Mouse (Mus musculus) left cerebral cortex, adult 6 months (tissue): ENCODE measurements around the gene Dek. TPM values are rescaled to one million over a fixed set of nuclear protein-coding genes. Genes with fewer than 3 reads are reported as not detected.

Experiments
- long read RNA-seq, 2 experiments: library from polyadenylated mRNA; unstranded; transcript quantifications; one replicate each; pipeline ENCODE4 v2.0.0; 2019 to 2020
- polyA plus RNA-seq: library from polyadenylated mRNA; unstranded; fragments of <200 nt; fragmentation: Nextera tagmentation; gene quantifications from 2 replicates; pipeline ENCODE4 v1.2.3, GENCODE M21; 2021

Dek gene
- 81.0 and 93.3 TPM in 2 replicates for polyA plus RNA-seq
- long read RNA-seq, experiment 1, transcript Dek-201 (11 exons, 2,556 nt) = major isoform, 35 of 60 reads
- long read RNA-seq, experiment 1, partial matches to known transcripts = 15 of 60 reads
- long read RNA-seq, experiment 1, other reads (novel, unspliced or antisense) = 7 of 60 reads
- long read RNA-seq, experiment 2, transcript Dek-206 (2 exons, 468 nt) = major isoform, 5 of 75 reads
- long read RNA-seq, experiment 2, partial matches to known transcripts = 43 of 75 reads
- long read RNA-seq, experiment 2, other reads (novel, unspliced or antisense) = 18 of 75 reads

GRCm38 (mm10) chr13:47105711-47106579 lies at the start of gene Dek:
Gene Dek, minus strand, starts transcription at chr13:47106201.

GRCm38 (mm10) chr13:47122537-47123430 lies 16.8 kb upstream of the Dek start, which contains the start of gene Rnf144b:
Gene Rnf144b, plus strand, starts transcription at chr13:47122656.

GRCm38 (mm10) chr13:47044617-47044947 lies 61.4 kb downstream of the Dek start, which contains the start of gene Tpmt:
Gene Tpmt, minus strand, starts transcription at chr13:47044737.

GRCm38 (mm10) chr13:47043030-47043680 lies 62.8 kb downstream of the Dek start, which contains the start of gene Kdm1b:
Gene Kdm1b, plus strand, starts transcription at chr13:47043499.

Other genes starting within 250 kb of the Dek start
- 3.7 and 5.2 TPM in 2 replicates for gene Kif13a, start 176.3 kb downstream of the Dek start, polyA plus RNA-seq
- 12.4 and 15.4 TPM in 2 replicates for gene Nhlrc1, start 91.4 kb downstream of the Dek start, polyA plus RNA-seq
- gene Kdm1b, start 62.7 kb downstream of the Dek start, polyA plus RNA-seq = 2.1 and 2.6 TPM in 2 replicates
- 12.3 and 14.6 TPM in 2 replicates for gene Tpmt, start 61.5 kb downstream of the Dek start, polyA plus RNA-seq
- 5.4 and 6.8 TPM in 2 replicates for gene Rnf144b, start 16.5 kb upstream of the Dek start, polyA plus RNA-seq